Comparison of ENCODE assay signal across 14 mouse cellular contexts in the genomic region with DNA sequence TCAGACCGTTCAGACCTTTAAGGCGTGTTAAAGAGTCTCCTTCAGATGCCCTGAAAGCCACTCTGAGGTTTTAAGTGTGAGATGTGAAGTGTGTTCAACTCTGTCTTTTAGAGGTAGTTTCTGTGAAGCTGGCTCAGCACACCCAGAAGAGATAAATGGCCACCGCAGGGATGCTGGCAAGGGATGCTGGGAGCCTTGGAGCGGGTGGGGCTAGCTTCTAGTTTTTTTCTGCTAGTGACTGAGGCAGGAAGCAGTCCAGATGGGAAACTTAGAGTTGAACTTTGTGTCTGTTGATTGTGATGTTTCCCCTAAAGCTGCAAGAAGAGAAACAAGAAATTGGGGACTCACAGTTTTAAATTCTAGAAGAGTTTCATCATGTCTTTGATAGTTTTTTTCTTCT.
DNase-seq lines count a peak whose midpoint lies in the region; ATAC-seq and TF ChIP-seq lines count a peak whose summit lies in the region.
"Had no signal": no experiment of that assay in that cellular context is flagged by ENCODE, and none has a peak within 500 bp of the region (broad histone marks: within the 10 kb centered on the region; RNA-seq: fewer than 3 reads in every experiment).

No protein-coding gene starts in this region.

- TF ChIP-seq CTCF in lung, adult 2 months (IDR thresholded peaks at IDR 0.05; ENCODE audit: insufficient read depth, low read length) = no peak
- TF ChIP-seq CTCF in heart, postnatal 0 days (IDR thresholded peaks at IDR 0.05; ENCODE audit: low read depth) = no peak

- no peaks in the 10 kb centered on the region for H3K9me3 ChIP-seq in heart, embryonic 12.5 days (replicated peaks)
- H3K9me3 ChIP-seq in heart, postnatal 0 days (replicated peaks; ENCODE audit: control insufficient read depth, low read length) = no peaks in the 10 kb centered on the region
- H3K9me3 ChIP-seq: liver, embryonic 12.5 days; neural tube, embryonic 13.5 days had no signal

- peaks cover 3% of the 10 kb centered on the region; the same call in 1 of the 2 replicates for H3K27me3 ChIP-seq in heart, embryonic 12.5 days (replicated peaks)
- H3K27me3 ChIP-seq in heart, postnatal 0 days (ENCODE audit: control insufficient read depth, insufficient read depth, low read length) = 0 out of 2 replicates have a peak, but pooled peaks cover 4% of the 10 kb centered on the region

- no peak overlapping the region for H3K4me2 ChIP-seq in heart, embryonic 12.5 days
- no peak overlapping the region for H3K4me2 ChIP-seq in heart, postnatal 0 days (ENCODE audit: low read depth, low read length)

- no peak for TF ChIP-seq EP300 in heart, postnatal 0 days (IDR thresholded peaks at IDR 0.05; ENCODE audit: low read depth)

- peak; percentile 40 for DNase-seq in embryo, embryonic 11 days
- no peak for DNase-seq in embryo, embryonic 9.5 days (ENCODE audit: extremely low spot score)
- peak; percentile 23 to 43 for DNase-seq in heart, adult 9 months (ENCODE audit: low spot score in 2 of 2)
- peak; percentile 18 for DNase-seq in lung, postnatal 10 days
- DNase-seq in lung, adult 2 months = no peak
- peak; percentile 15 for DNase-seq in heart, postnatal 0 days (ENCODE audit: low spot score)
- DNase-seq in ovary, postnatal 10 days (ENCODE audit: low spot score) = no peak
- DNase-seq: cerebellum, adult 11-12 months; gastrocnemius, postnatal 14 days; right cerebral cortex, adult 18-20 months; thymus, adult 18-20 months had no signal

- no peak overlapping the region for H3K27ac ChIP-seq in heart, embryonic 12.5 days (ENCODE audit: poor library complexity, severe bottlenecking)
- H3K27ac ChIP-seq in heart, postnatal 0 days (ENCODE audit: low read depth) = no peak overlapping the region
- H3K27ac ChIP-seq: liver, embryonic 12.5 days; neural tube, embryonic 13.5 days had no signal

- ATAC-seq in heart, embryonic 12.5 days (ENCODE audit: insufficient number of reproducible peaks, low FRiP score) = no peak
- ATAC-seq in heart, postnatal 0 days (ENCODE audit: insufficient read depth, low read depth) = no peak
- ATAC-seq: liver, embryonic 12.5 days had no signal

- WGBS in heart, embryonic 12.5 days = 45% methylated on average over 4 of the region's 4 CpGs
- WGBS in lung, adult 2 months = 36% methylated on average over 4 of the region's 4 CpGs
- WGBS in heart, postnatal 0 days = 46% methylated on average over 4 of the region's 4 CpGs

- no peak overlapping the region for H3K9ac ChIP-seq in heart, embryonic 12.5 days
- no peak overlapping the region for H3K9ac ChIP-seq in heart, postnatal 0 days (replicated peaks; ENCODE audit: low read depth, low read length)
- H3K9ac ChIP-seq: liver, embryonic 12.5 days had no signal

- H3K4me1 ChIP-seq in heart, embryonic 12.5 days (replicated peaks) = peaks cover 20% of the 10 kb centered on the region
- no peaks in the 10 kb centered on the region; the same call in 1 of the 2 replicates for H3K4me1 ChIP-seq in lung, adult 2 months (ENCODE audit: control insufficient read depth, insufficient read depth, low read length)
- H3K4me1 ChIP-seq in heart, postnatal 0 days (ENCODE audit: control insufficient read depth, insufficient read depth) = no peaks in the 10 kb centered on the region

- H3K4me3 ChIP-seq in heart, embryonic 12.5 days = no peak overlapping the region
- no peak overlapping the region for H3K4me3 ChIP-seq in lung, adult 2 months (replicated peaks; ENCODE audit: extremely low read depth, low read depth, low read length)
- no peak overlapping the region for H3K4me3 ChIP-seq in heart, postnatal 0 days (ENCODE audit: low read depth, low read length)
- H3K4me3 ChIP-seq: liver, embryonic 12.5 days had no signal

- H3K36me3 ChIP-seq in heart, embryonic 12.5 days = no peaks in the 10 kb centered on the region
- no peaks in the 10 kb centered on the region for H3K36me3 ChIP-seq in heart, postnatal 0 days (replicated peaks; ENCODE audit: control insufficient read depth, insufficient read depth, low read length)
- H3K36me3 ChIP-seq: liver, embryonic 12.5 days; neural tube, embryonic 13.5 days had no signal

- no peak for TF ChIP-seq POLR2A in lung, adult 2 months (IDR thresholded peaks at IDR 0.05; ENCODE audit: borderline replicate concordance, extremely low read depth, low read depth, low read length)

Comparison
In these comparisons a context has a peak if more than half of its experiments do, and no peak if none do; other contexts are left out.
1. DNase-seq: peak in embryo, embryonic 11 days (single experiment), heart, adult 9 months (2 of 2), lung, postnatal 10 days (single experiment) and heart, postnatal 0 days (single experiment); none in embryo, embryonic 9.5 days (single experiment), lung, adult 2 months (single experiment) and ovary, postnatal 10 days (single experiment).